Mouse (Mus musculus): Measurements from ENCODE around the gene Cryz. TPM values are rescaled to one million over a fixed set of nuclear protein-coding genes. Genes with fewer than 3 reads are reported as not detected.

Gene Cryz
- polyA plus RNA-seq, 1 experiment, result 22.6 TPM

DNA sequence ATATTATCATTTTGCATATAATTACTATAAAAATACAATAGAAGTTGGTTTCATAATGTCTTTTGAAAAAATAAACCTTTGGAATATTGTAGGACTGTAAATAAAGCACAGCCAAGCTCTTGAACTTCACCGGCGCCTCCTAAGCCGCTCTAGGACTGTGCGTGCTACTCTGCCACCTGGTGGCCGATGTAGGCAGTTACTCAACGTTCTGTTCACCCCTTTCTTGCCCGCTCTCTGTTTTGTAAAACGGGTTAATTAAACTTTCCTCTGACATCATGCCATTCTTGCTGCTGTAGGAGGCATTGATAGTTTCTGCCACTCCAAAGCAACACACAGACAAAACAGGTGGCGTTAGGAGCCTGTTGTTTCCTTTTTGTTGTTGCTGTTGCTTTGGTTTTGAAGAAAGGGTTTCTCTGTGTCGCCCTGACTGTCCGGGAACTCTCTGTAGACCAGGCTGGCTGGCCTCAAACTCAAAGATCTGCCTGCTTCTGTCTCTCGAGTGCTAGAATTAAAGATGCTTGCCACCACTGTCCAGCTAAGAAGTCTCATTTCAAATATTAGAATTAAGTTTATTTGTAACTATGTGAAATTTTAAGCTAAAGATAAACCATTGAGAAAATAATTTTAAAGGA is 24.1 kb upstream of the Cryz start:
- Histone ChIP-seq H3K4me1 (ENCODE audit: control insufficient read depth, insufficient read depth, low read length) (peaks cover 4% of the 10 kb centered on the region), H3K27ac (ENCODE audit: insufficient read depth, low read length) (no peak overlapping the region), H3K4me3 (ENCODE audit: insufficient read depth, low read length) (no peak overlapping the region)
- no peak for TF ChIP-seq POLR2A (IDR thresholded peaks at IDR 0.05; ENCODE audit: low read depth, low read length)
- peak; percentile 95 for TF ChIP-seq CTCF (IDR thresholded peaks at IDR 0.05; ENCODE audit: borderline replicate concordance, insufficient read depth, low read length)

DNA sequence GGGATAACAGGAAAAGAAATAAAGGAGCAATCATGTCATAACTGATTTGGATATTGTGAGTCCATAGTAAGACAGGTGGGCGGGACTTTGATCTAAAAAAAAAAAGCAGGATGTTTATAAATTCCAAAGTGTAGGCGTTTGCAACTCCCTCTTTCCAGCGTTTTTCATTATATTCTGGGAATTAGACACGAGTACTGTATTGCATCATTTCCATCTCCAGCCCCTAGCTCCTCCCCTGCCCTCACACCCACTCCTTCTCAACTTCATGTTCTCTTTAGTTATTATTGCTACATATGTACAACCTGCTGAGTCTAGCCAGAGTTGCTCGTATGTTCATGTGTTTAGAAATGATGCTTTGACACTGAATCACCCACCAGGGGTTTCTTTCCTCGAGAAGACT is 22.8 kb upstream of the Cryz start:
- Histone ChIP-seq H3K27ac (ENCODE audit: insufficient read depth, low read length) (no peak overlapping the region), H3K4me1 (ENCODE audit: control insufficient read depth, insufficient read depth, low read length) (peaks cover 4% of the 10 kb centered on the region), H3K4me3 (ENCODE audit: insufficient read depth, low read length) (no peak overlapping the region)
- TF ChIP-seq CTCF (IDR thresholded peaks at IDR 0.05; ENCODE audit: borderline replicate concordance, insufficient read depth, low read length) (no peak), POLR2A (IDR thresholded peaks at IDR 0.05; ENCODE audit: low read depth, low read length) (no peak)

DNA sequence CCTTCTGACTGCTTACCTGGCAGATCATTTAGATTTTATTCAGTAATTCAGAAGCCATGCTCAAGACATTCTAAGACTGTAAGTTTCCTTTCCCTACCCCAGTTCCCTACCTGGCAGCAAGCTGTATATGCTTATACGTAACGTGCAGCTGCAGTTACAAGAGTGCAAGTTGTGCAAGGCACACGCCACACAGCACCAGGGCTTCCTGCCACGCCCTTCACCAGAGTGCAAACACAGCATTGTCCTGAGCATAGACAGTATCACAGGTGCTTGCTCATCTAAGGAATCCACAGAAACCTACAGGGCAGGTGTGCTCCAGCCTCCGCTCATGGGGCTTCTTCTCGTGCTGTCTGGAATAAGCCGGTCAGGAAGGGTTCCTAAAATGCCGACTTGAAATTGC is 18.6 kb upstream of the Cryz start:
- no peak overlapping the region for H3K4me3 ChIP-seq (ENCODE audit: insufficient read depth, low read length)
- no peak overlapping the region for H3K27ac ChIP-seq (ENCODE audit: insufficient read depth, low read length)
- H3K4me1 ChIP-seq (ENCODE audit: control insufficient read depth, insufficient read depth, low read length), result no peaks in the 10 kb centered on the region
- TF ChIP-seq CTCF (IDR thresholded peaks at IDR 0.05; ENCODE audit: borderline replicate concordance, insufficient read depth, low read length), result no peak
- no peak for TF ChIP-seq POLR2A (IDR thresholded peaks at IDR 0.05; ENCODE audit: low read depth, low read length)

DNA sequence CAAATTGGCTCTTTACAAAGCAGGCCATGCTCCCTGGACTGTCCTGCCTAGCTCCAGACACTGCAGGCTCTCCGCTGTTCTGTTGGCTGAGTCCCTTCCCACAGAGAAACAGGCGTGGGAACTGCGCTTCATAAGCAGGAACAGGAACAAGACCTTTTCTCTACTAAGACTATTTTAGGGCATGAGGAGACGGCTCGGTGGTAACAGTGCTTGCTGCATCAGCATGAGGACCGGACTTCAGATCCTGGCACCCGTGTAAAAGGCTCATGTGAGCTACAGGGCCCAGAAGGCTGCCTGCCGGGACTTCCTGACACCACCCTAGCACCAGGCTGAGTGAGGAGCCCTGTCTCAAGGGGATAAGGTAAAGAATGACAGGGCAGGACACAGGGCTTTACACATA is 12.2 kb upstream of the Cryz start:
- H3K4me1 ChIP-seq (ENCODE audit: control insufficient read depth, insufficient read depth, low read length), result no peaks in the 10 kb centered on the region
- H3K27ac ChIP-seq (ENCODE audit: insufficient read depth, low read length), result no peak overlapping the region
- TF ChIP-seq CTCF (IDR thresholded peaks at IDR 0.05; ENCODE audit: borderline replicate concordance, insufficient read depth, low read length), result no peak
- no peak for TF ChIP-seq POLR2A (IDR thresholded peaks at IDR 0.05; ENCODE audit: low read depth, low read length)
- no peak overlapping the region for H3K4me3 ChIP-seq (ENCODE audit: insufficient read depth, low read length)

DNA sequence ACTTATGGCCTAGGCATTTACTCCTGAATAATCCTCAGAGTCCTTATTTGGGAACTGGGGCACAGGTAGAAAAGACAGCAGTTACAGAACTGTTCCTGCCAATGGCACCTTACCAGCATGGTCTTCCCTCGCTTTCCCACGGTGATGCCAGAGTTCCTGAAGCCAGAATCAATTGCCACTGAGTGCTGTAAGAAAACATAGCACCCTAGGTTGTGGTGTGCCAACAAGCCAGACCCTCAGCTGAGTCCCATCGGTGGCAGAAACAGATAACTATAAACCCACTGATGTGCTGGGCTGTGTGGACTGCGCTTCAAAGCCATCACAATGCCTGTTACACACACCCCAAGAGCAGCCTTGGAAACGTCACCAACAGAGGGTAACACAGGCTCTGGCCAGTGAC is 5.5 kb upstream of the Cryz start:
- TF ChIP-seq POLR2A (IDR thresholded peaks at IDR 0.05; ENCODE audit: low read depth, low read length) (no peak), CTCF (IDR thresholded peaks at IDR 0.05; ENCODE audit: borderline replicate concordance, insufficient read depth, low read length) (no peak)
- Histone ChIP-seq H3K4me1 (ENCODE audit: control insufficient read depth, insufficient read depth, low read length) (no peaks in the 10 kb centered on the region), H3K27ac (ENCODE audit: insufficient read depth, low read length) (no peak overlapping the region), H3K4me3 (ENCODE audit: insufficient read depth, low read length) (no peak overlapping the region)

DNA sequence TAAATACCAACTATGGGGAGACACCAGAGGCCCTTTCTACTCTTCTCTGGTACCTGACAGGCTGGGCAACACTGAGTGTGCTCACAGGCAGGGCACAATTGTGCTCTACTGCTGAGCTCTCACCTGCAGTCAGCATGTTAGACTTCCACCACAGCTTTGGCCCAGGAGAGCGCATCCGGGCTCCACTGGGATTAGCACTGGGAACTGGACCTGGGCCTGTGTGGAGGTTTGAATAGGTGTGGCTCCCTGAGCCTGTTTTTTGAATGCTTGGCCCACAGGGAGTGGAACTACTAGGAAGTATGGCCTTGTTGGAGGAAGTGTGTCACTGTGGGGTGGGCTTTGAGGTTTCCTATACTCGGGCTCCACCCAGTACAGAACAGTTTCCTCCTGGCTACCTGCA is 4.9 kb upstream of the Cryz start:
- Histone ChIP-seq H3K4me1 (ENCODE audit: control insufficient read depth, insufficient read depth, low read length) (peaks cover 2% of the 10 kb centered on the region; the same call in 1 of the 2 replicates), H3K4me3 (ENCODE audit: insufficient read depth, low read length) (no peak overlapping the region)
- TF ChIP-seq CTCF (IDR thresholded peaks at IDR 0.05; ENCODE audit: borderline replicate concordance, insufficient read depth, low read length) (no peak), POLR2A (IDR thresholded peaks at IDR 0.05; ENCODE audit: low read depth, low read length) (no peak)

DNA sequence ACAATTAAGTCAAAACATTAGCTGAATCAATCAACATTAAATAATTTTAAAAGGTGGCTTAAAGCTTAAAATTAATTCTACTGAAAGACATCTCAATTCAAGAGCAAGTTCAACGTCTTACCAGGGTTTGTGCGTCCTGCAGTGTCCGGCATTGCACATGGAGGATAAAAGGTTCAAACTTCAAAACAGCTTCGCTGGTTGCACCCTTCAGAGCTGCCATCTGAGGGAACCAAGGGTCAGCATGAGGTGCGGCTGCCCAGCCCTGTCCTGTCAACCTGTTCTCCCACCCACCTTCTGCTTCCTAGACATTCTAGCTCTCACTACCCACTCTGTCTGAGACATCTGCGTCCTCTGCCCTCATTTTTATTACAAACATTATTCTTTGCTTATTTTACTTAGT is 2.9 kb upstream of the Cryz start:
- TF ChIP-seq POLR2A (IDR thresholded peaks at IDR 0.05; ENCODE audit: low read depth, low read length) (no peak), CTCF (IDR thresholded peaks at IDR 0.05; ENCODE audit: borderline replicate concordance, insufficient read depth, low read length) (no peak)

More for the DNA sequence above, 4.9 kb upstream of the Cryz start:
- H3K27ac ChIP-seq (ENCODE audit: insufficient read depth, low read length), result no peak overlapping the region

DNA sequence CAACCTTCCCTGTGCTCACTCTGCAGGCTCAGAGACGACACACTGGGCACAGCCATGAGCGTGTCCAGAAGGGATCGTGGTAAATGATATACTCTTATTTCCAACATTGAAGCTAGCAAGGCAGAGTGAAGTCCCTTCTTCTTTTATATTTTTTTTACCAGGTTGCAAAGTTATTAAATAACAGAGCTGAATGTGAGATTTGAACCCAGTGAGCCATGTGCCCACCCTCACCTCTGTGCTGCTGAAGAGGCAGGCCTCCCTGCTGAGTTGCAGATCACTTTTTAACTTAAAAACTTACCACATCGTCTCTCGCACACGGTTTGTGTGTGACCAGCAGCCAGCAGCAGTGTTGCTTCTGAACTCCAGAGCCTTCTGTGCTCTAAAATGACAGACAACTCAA is 2.4 kb upstream of the Cryz start:
- no peak overlapping the region for H3K27ac ChIP-seq (ENCODE audit: insufficient read depth, low read length)
- TF ChIP-seq POLR2A (IDR thresholded peaks at IDR 0.05; ENCODE audit: low read depth, low read length), result no peak
- no peak for TF ChIP-seq CTCF (IDR thresholded peaks at IDR 0.05; ENCODE audit: borderline replicate concordance, insufficient read depth, low read length)
- H3K4me1 ChIP-seq (ENCODE audit: control insufficient read depth, insufficient read depth, low read length), result peaks cover 4% of the 10 kb centered on the region; the same call in 1 of the 2 replicates
- no peak overlapping the region for H3K4me3 ChIP-seq (ENCODE audit: insufficient read depth, low read length)

More for the DNA sequence above, 2.9 kb upstream of the Cryz start:
- no peak overlapping the region for H3K27ac ChIP-seq (ENCODE audit: insufficient read depth, low read length)
- no peak overlapping the region for H3K4me3 ChIP-seq (ENCODE audit: insufficient read depth, low read length)
- H3K4me1 ChIP-seq (ENCODE audit: control insufficient read depth, insufficient read depth, low read length), result peaks cover 4% of the 10 kb centered on the region; the same call in 1 of the 2 replicates

DNA sequence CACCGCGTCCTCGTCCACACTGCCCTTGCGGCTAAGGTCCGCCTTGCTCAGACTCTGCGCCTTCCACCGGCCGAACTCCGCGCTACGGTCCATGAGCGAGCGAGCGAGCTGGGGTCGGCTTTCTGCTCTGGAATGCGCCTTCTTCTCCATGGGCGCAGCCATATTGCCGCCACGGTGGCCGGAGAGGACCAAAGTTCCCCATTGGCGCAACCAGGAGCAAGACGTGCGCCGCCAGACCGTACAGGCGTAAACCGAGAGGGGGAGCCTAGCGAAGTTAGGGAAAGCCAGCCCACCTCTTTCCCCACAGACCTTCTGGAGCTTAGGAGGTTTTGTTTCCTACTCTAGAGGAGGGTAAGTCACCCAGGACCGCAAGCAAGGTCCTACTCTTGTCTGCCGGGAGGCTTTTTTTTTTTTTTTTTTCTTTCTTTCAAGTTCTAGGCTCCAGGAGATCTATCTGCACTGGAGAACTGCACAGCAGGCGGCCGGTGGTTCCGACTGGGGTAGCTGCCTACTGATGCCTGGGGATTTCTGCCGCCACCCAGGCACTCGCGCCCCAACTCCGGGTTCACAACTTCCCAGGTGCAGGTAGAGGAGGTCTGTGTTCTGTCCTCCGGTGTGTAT is 533 bp downstream of the Cryz start, which contains the start of gene Tyw3:
Gene Tyw3 (minus strand): TSS at position 171 of the 621 bp plus-strand sequence.
- peak; percentile 56; the same call in 1 of the 2 replicates for TF ChIP-seq CTCF (IDR thresholded peaks at IDR 0.05; ENCODE audit: borderline replicate concordance, insufficient read depth, low read length)
- TF ChIP-seq POLR2A (IDR thresholded peaks at IDR 0.05; ENCODE audit: low read depth, low read length), result peak; percentile 43; the same call in 1 of the 2 replicates
- Histone ChIP-seq H3K4me3 (ENCODE audit: insufficient read depth, low read length) (peak within 1 kb of the TSS; percentile 96), H3K4me1 (ENCODE audit: control insufficient read depth, insufficient read depth, low read length) (peaks cover 4% of the 10 kb centered on the region; the same call in 1 of the 2 replicates), H3K27ac (ENCODE audit: insufficient read depth, low read length) (peak within 1 kb of the TSS; percentile 88)

DNA sequence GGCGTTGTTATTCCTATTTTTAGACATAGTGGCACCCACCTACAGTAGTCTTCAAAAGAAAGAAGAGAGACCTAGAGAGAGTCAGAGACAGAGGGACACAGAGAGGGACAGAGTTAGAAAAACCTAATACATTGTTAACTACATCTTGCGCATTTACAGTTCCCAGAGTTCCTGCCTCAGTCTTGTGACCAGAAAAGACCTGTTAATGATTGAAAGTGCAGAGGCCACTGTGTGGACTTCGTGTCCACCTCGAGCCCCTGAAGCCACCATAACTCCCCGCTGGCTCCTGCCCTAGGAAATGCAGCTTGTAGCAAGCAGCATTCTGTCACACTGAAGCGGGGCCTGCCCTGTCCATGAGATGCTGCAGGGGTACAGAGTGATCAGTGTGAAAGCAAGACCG is 1.1 kb downstream of the Cryz start:
- TF ChIP-seq POLR2A (IDR thresholded peaks at IDR 0.05; ENCODE audit: low read depth, low read length) (no peak), CTCF (IDR thresholded peaks at IDR 0.05; ENCODE audit: borderline replicate concordance, insufficient read depth, low read length) (no peak)
- Histone ChIP-seq H3K4me3 (ENCODE audit: insufficient read depth, low read length) (peak overlapping the region; percentile 96), H3K4me1 (ENCODE audit: control insufficient read depth, insufficient read depth, low read length) (peaks cover 4% of the 10 kb centered on the region; the same call in 1 of the 2 replicates), H3K27ac (ENCODE audit: insufficient read depth, low read length) (no peak overlapping the region)

Measured in embryonic fibroblast, embryonic 13.5 days (primary cell).